Mouse (Mus musculus): ENCODE data around the gene Chsy1. TPM values are rescaled to one million over a fixed set of nuclear protein-coding genes. Genes with fewer than 3 reads are reported as not detected.
A peak's percentile ranks its signal among the peaks of the same experiment; 100 is the strongest.

Chsy1 gene
- polyA plus RNA-seq (2015; fragmentation: Nextera tagmentation; extraction: Ambion mirVana) = 9.9 and 10.7 TPM in 2 replicates

GRCm38 (mm10) chr7:66108961-66109854 is at the start of gene Chsy1:
Gene Chsy1 (plus strand): TSS chr7:66109515.
- peak within 1 kb of the TSS; percentile 90 for H3K27ac ChIP-seq (replicated peaks)
- H3K36me3 ChIP-seq = no peaks in the 10 kb centered on the region
- no peaks in the 10 kb centered on the region for H3K9me3 ChIP-seq (replicated peaks)
- WGBS = under 1% methylated on average over 120 of the region's 123 CpGs
- H3K4me1 ChIP-seq = peaks cover 34% of the 10 kb centered on the region
- peak within 1 kb of the TSS; percentile 98 for H3K4me2 ChIP-seq
- H3K4me3 ChIP-seq (replicated peaks) = peak within 1 kb of the TSS; percentile 95
- H3K27me3 ChIP-seq (replicated peaks) = 0 out of 2 replicates have a peak, but pooled peaks cover 3% of the 10 kb centered on the region
- H3K9ac ChIP-seq (replicated peaks) = peak within 1 kb of the TSS; percentile 93
- ATAC-seq (ENCODE audit: low FRiP score) = peak; percentile 90

GRCm38 (mm10) chr7:66060066-66060956 is 49.0 kb upstream of the Chsy1 start:
- Histone ChIP-seq H3K4me1 (peaks cover 23% of the 10 kb centered on the region), H3K9me3 (replicated peaks) (no peaks in the 10 kb centered on the region), H3K36me3 (peaks cover 19% of the 10 kb centered on the region), H3K27ac (replicated peaks) (peak overlapping the region; percentile 77), H3K9ac (replicated peaks) (peak overlapping the region; percentile 87), H3K27me3 (replicated peaks) (0 out of 2 replicates have a peak, but pooled peaks cover 7% of the 10 kb centered on the region), H3K4me2 (peak overlapping the region; percentile 91), H3K4me3 (replicated peaks) (peak overlapping the region; percentile 92)
- peak; percentile 95 for ATAC-seq (ENCODE audit: low FRiP score)
- WGBS = 1% methylated on average over 64 of the region's 64 CpGs

GRCm38 (mm10) chr7:66061057-66061456 is 48.3 kb upstream of the Chsy1 start:
- H3K27ac ChIP-seq (replicated peaks) = no peak overlapping the region; the same call in 1 of the 2 replicates
- H3K4me3 ChIP-seq (replicated peaks) = peak overlapping the region; percentile 92
- WGBS = 3% methylated on average over 14 of the region's 14 CpGs
- peaks cover 23% of the 10 kb centered on the region for H3K4me1 ChIP-seq
- H3K27me3 ChIP-seq (replicated peaks) = 0 out of 2 replicates have a peak, but pooled peaks cover 7% of the 10 kb centered on the region
- peaks cover 24% of the 10 kb centered on the region for H3K36me3 ChIP-seq
- no peaks in the 10 kb centered on the region for H3K9me3 ChIP-seq (replicated peaks)
- H3K4me2 ChIP-seq = peak overlapping the region; percentile 91
- peak overlapping the region; percentile 87 for H3K9ac ChIP-seq (replicated peaks)
- ATAC-seq (ENCODE audit: low FRiP score) = no peak

GRCm38 (mm10) chr7:66076411-66076810 is 32.9 kb upstream of the Chsy1 start:
- H3K27ac ChIP-seq (replicated peaks) = no peak overlapping the region
- H3K4me2 ChIP-seq = no peak overlapping the region
- no peak overlapping the region for H3K9ac ChIP-seq (replicated peaks)
- no peaks in the 10 kb centered on the region for H3K27me3 ChIP-seq (replicated peaks)
- H3K9me3 ChIP-seq (replicated peaks) = no peaks in the 10 kb centered on the region
- no peak for ATAC-seq (ENCODE audit: low FRiP score)
- H3K4me1 ChIP-seq = peaks cover 19% of the 10 kb centered on the region
- H3K36me3 ChIP-seq = peaks cover 54% of the 10 kb centered on the region
- H3K4me3 ChIP-seq (replicated peaks) = no peak overlapping the region
- WGBS = 47% methylated on average over 2 of the region's 2 CpGs

- peak; percentile 100 for ATAC-seq (ENCODE audit: low FRiP score)
- under 1% methylated on average over 65 of the region's 65 CpGs for WGBS
- H3K4me3 ChIP-seq (replicated peaks) = peak within 1 kb of the TSS; percentile 70
- H3K4me1 ChIP-seq = peaks cover 26% of the 10 kb centered on the region
- H3K27ac ChIP-seq (replicated peaks) = peak within 1 kb of the TSS; percentile 82
- H3K4me2 ChIP-seq = peak within 1 kb of the TSS; percentile 59
- H3K27me3 ChIP-seq (replicated peaks) = no peaks in the 10 kb centered on the region
- H3K36me3 ChIP-seq = peaks cover 42% of the 10 kb centered on the region
- no peaks in the 10 kb centered on the region for H3K9me3 ChIP-seq (replicated peaks)
- peak within 1 kb of the TSS; percentile 69 for H3K9ac ChIP-seq (replicated peaks)
These were observed 29.7 kb upstream of the Chsy1 start, which contains the start of gene Selenos for GRCm38 (mm10) chr7:66079364-66080230. Gene Selenos (plus strand): TSS chr7:66079649.

- Histone ChIP-seq H3K4me2 (peak overlapping the region; percentile 59), H3K36me3 (peaks cover 42% of the 10 kb centered on the region), H3K4me3 (replicated peaks) (peak overlapping the region; percentile 70), H3K4me1 (peaks cover 27% of the 10 kb centered on the region), H3K27me3 (replicated peaks) (no peaks in the 10 kb centered on the region), H3K27ac (replicated peaks) (peak overlapping the region; percentile 80), H3K9me3 (replicated peaks) (no peaks in the 10 kb centered on the region), H3K9ac (replicated peaks) (peak overlapping the region; percentile 69)
- WGBS = 48% methylated on average over 5 of the region's 5 CpGs
- ATAC-seq (ENCODE audit: low FRiP score) = no peak
These were observed 29.1 kb upstream of the Chsy1 start for GRCm38 (mm10) chr7:66080231-66080613.

- ATAC-seq (ENCODE audit: low FRiP score) = no peak
- Histone ChIP-seq H3K9me3 (replicated peaks) (no peaks in the 10 kb centered on the region), H3K4me2 (no peak overlapping the region), H3K36me3 (peaks cover 57% of the 10 kb centered on the region), H3K27ac (replicated peaks) (no peak overlapping the region), H3K9ac (replicated peaks) (no peak overlapping the region), H3K27me3 (replicated peaks) (no peaks in the 10 kb centered on the region), H3K4me1 (peaks cover 26% of the 10 kb centered on the region), H3K4me3 (replicated peaks) (no peak overlapping the region)
- 90% methylated on average over 6 of the region's 6 CpGs for WGBS
These were observed 25.6 kb upstream of the Chsy1 start for GRCm38 (mm10) chr7:66083757-66084156.

GRCm38 (mm10) chr7:66084546-66084945 is 24.8 kb upstream of the Chsy1 start:
- no peak overlapping the region for H3K27ac ChIP-seq (replicated peaks)
- no peaks in the 10 kb centered on the region for H3K27me3 ChIP-seq (replicated peaks)
- no peaks in the 10 kb centered on the region for H3K9me3 ChIP-seq (replicated peaks)
- WGBS = 78% methylated on average over 7 of the region's 7 CpGs
- peaks cover 22% of the 10 kb centered on the region for H3K4me1 ChIP-seq
- no peak overlapping the region for H3K4me2 ChIP-seq
- peaks cover 64% of the 10 kb centered on the region for H3K36me3 ChIP-seq
- no peak overlapping the region for H3K4me3 ChIP-seq (replicated peaks)
- H3K9ac ChIP-seq (replicated peaks) = no peak overlapping the region
- ATAC-seq (ENCODE audit: low FRiP score) = no peak

- no peak for ATAC-seq (ENCODE audit: low FRiP score)
- H3K36me3 ChIP-seq = peaks cover 87% of the 10 kb centered on the region
- WGBS = 92% methylated on average over 4 of the region's 4 CpGs
- no peak overlapping the region for H3K4me2 ChIP-seq
- peaks cover 4% of the 10 kb centered on the region for H3K4me1 ChIP-seq
- no peaks in the 10 kb centered on the region for H3K9me3 ChIP-seq (replicated peaks)
- H3K4me3 ChIP-seq (replicated peaks) = no peak overlapping the region
- H3K27me3 ChIP-seq (replicated peaks) = no peaks in the 10 kb centered on the region
- no peak overlapping the region for H3K27ac ChIP-seq (replicated peaks)
- no peak overlapping the region for H3K9ac ChIP-seq (replicated peaks)
These were observed 21.7 kb upstream of the Chsy1 start for GRCm38 (mm10) chr7:66087652-66088051.

GRCm38 (mm10) chr7:66088077-66088476 is 21.2 kb upstream of the Chsy1 start:
- Histone ChIP-seq H3K9ac (replicated peaks) (no peak overlapping the region), H3K4me1 (peaks cover 4% of the 10 kb centered on the region), H3K4me2 (no peak overlapping the region), H3K4me3 (replicated peaks) (no peak overlapping the region), H3K27me3 (replicated peaks) (no peaks in the 10 kb centered on the region), H3K36me3 (peaks cover 84% of the 10 kb centered on the region), H3K9me3 (replicated peaks) (no peaks in the 10 kb centered on the region), H3K27ac (replicated peaks) (no peak overlapping the region)
- WGBS = 95% methylated on average over 2 of the region's 2 CpGs
- no peak for ATAC-seq (ENCODE audit: low FRiP score)
